Mouse (Mus musculus) embryonic facial prominence, embryonic 14.5 days (tissue): ENCODE measurements at regions not wholly inside any gene's neighbourhood (a gene's known extent, or its start where the extent isn't known, plus 50 kb on each side); places are given as distances from the start of the nearest gene placed in this dataset.
A peak's percentile ranks its signal among the peaks of the same experiment; 100 is the strongest.

Experiments used
- ATAC-seq: fragments of 200-750 bp; cut with Nextera tagmentation; 2 replicates; pipeline ENCODE4 v1.8.0; 2017; ENCODE audit warnings: low read depth, moderate number of reproducible peaks, moderate TSS enrichment
- DNase-seq: peaks from one replicate; pipeline ENCODE4 v3.0.0-alpha.2; 2015; ENCODE audit warnings: low spot score
- H3K27ac ChIP-seq: fragments of 300-500 bp; sonication (generic); replicated peaks from 2 replicates; pipeline ENCODE4 v1.5.1; 2014; ENCODE audit warnings: low read depth, mild to moderate bottlenecking, low read length, moderate library complexity
- H3K27me3 ChIP-seq: fragments of 300-500 bp; sonication (generic); replicated peaks from 2 replicates; pipeline ENCODE4 v1.6.1; 2014; ENCODE audit warnings: low read length; ENCODE audit not compliant: control insufficient read depth, insufficient read depth
- H3K36me3 ChIP-seq: fragments of 300-500 bp; sonication (generic); 2 replicates; pipeline ENCODE4 v1.6.1; 2014; ENCODE audit warnings: low read length, mixed read lengths; ENCODE audit not compliant: control insufficient read depth, insufficient read depth
- H3K4me1 ChIP-seq: fragments of 300-500 bp; sonication (generic); 2 replicates; pipeline ENCODE4 v1.6.1; 2014; ENCODE audit warnings: antibody characterized with exemption, low read length; ENCODE audit not compliant: control insufficient read depth, insufficient read depth
- H3K4me2 ChIP-seq: fragments of 300-500 bp; sonication (generic); 2 replicates; pipeline ENCODE4 v1.6.1; 2014; ENCODE audit warnings: low read depth, mild to moderate bottlenecking, low read length, moderate library complexity, mixed read lengths
- H3K4me3 ChIP-seq: fragments of 300-500 bp; sonication (generic); 2 replicates; pipeline ENCODE4 v1.5.1; 2014; ENCODE audit warnings: low read depth, mild to moderate bottlenecking, low read length
- H3K9ac ChIP-seq: fragments of 300-500 bp; sonication (generic); 2 replicates; pipeline ENCODE4 v1.6.1; 2014; ENCODE audit warnings: low read depth, mild to moderate bottlenecking, low read length, moderate library complexity, mixed read lengths
- H3K9me3 ChIP-seq: fragments of 300-500 bp; sonication (generic); 2 replicates; pipeline ENCODE4 v1.6.1; 2016; ENCODE audit warnings: low read length; ENCODE audit not compliant: control insufficient read depth
- WGBS: fragments of 180-500 bp; shearing (Covaris S2); extraction: QIAGEN DNeasy Blood & Tissue Kit; methylation state at CpG from one replicate; pipeline ENCODE4 v1.1.7; 2014; 5-methylcytosine and 5-hydroxymethylcytosine counted together

GRCm38 (mm10) chr2:3957491-3957890 lies 60.0 kb upstream of the Frmd4a start:
- H3K4me2 ChIP-seq = no peak overlapping the region
- ATAC-seq = no peak
- H3K27ac ChIP-seq = no peak overlapping the region
- no peaks in the 10 kb centered on the region for H3K36me3 ChIP-seq
- no peak overlapping the region for H3K9ac ChIP-seq
- H3K9me3 ChIP-seq = peaks cover 6% of the 10 kb centered on the region; the same call in 1 of the 2 replicates
- peak; percentile 24 for DNase-seq
- no peaks in the 10 kb centered on the region for H3K27me3 ChIP-seq
- H3K4me1 ChIP-seq = 0 out of 2 replicates have a peak, but pooled peaks cover 3% of the 10 kb centered on the region
- no peak overlapping the region for H3K4me3 ChIP-seq

- Histone ChIP-seq H3K36me3 (no peaks in the 10 kb centered on the region), H3K4me2 (peak overlapping the region; percentile 39), H3K27me3 (no peaks in the 10 kb centered on the region), H3K27ac (no peak overlapping the region), H3K9ac (no peak overlapping the region), H3K4me1 (0 out of 2 replicates have a peak, but pooled peaks cover 3% of the 10 kb centered on the region), H3K4me3 (peak overlapping the region; percentile 6; the same call in 1 of the 2 replicates), H3K9me3 (peaks cover 6% of the 10 kb centered on the region; the same call in 1 of the 2 replicates)
- peak; percentile 58 for DNase-seq
- peak; percentile 62 for ATAC-seq
- 25% methylated on average over 9 of the region's 12 CpGs for WGBS
Observed at GRCm38 (mm10) chr2:3958065-3958641, 59.4 kb upstream of the Frmd4a start.

GRCm38 (mm10) chr2:3958711-3959110 lies 58.8 kb upstream of the Frmd4a start:
- WGBS = 78% methylated on average over 4 of the region's 4 CpGs
- no peak for DNase-seq

GRCm38 (mm10) chr2:3959181-3959580 lies 58.3 kb upstream of the Frmd4a start:
- Histone ChIP-seq H3K27me3 (no peaks in the 10 kb centered on the region), H3K4me2 (no peak overlapping the region), H3K36me3 (no peaks in the 10 kb centered on the region), H3K9me3 (peaks cover 6% of the 10 kb centered on the region; the same call in 1 of the 2 replicates), H3K4me1 (0 out of 2 replicates have a peak, but pooled peaks cover 3% of the 10 kb centered on the region), H3K27ac (no peak overlapping the region), H3K4me3 (no peak overlapping the region), H3K9ac (no peak overlapping the region)
- ATAC-seq (no peak), DNase-seq (no peak)
- WGBS = 73% methylated on average over 1 of the region's 1 CpGs

More at GRCm38 (mm10) chr2:3958711-3959110, 58.8 kb upstream of the Frmd4a start:
- Histone ChIP-seq H3K9me3 (peaks cover 6% of the 10 kb centered on the region; the same call in 1 of the 2 replicates), H3K27me3 (no peaks in the 10 kb centered on the region), H3K36me3 (no peaks in the 10 kb centered on the region), H3K4me2 (no peak overlapping the region), H3K27ac (no peak overlapping the region), H3K4me3 (no peak overlapping the region), H3K4me1 (0 out of 2 replicates have a peak, but pooled peaks cover 3% of the 10 kb centered on the region), H3K9ac (no peak overlapping the region)
- ATAC-seq = no peak

- Histone ChIP-seq H3K36me3 (no peaks in the 10 kb centered on the region), H3K27me3 (no peaks in the 10 kb centered on the region), H3K4me3 (no peak overlapping the region), H3K4me2 (no peak overlapping the region), H3K27ac (no peak overlapping the region), H3K4me1 (0 out of 2 replicates have a peak, but pooled peaks cover 3% of the 10 kb centered on the region), H3K9me3 (peaks cover 6% of the 10 kb centered on the region; the same call in 1 of the 2 replicates), H3K9ac (no peak overlapping the region)
- WGBS = 78% methylated on average over 5 of the region's 5 CpGs
- ATAC-seq (no peak), DNase-seq (no peak)
Observed at GRCm38 (mm10) chr2:3960213-3960612, 57.3 kb upstream of the Frmd4a start.

GRCm38 (mm10) chr2:3964351-3964750 lies 53.2 kb upstream of the Frmd4a start:
- peak; percentile 89 for DNase-seq
- Histone ChIP-seq H3K27me3 (no peaks in the 10 kb centered on the region), H3K36me3 (no peaks in the 10 kb centered on the region), H3K4me2 (no peak overlapping the region), H3K4me3 (no peak overlapping the region), H3K27ac (no peak overlapping the region), H3K4me1 (no peaks in the 10 kb centered on the region), H3K9me3 (no peaks in the 10 kb centered on the region), H3K9ac (no peak overlapping the region)
- 91% methylated on average over 4 of the region's 4 CpGs for WGBS
- ATAC-seq = peak; percentile 100
